In the genomic region with DNA sequence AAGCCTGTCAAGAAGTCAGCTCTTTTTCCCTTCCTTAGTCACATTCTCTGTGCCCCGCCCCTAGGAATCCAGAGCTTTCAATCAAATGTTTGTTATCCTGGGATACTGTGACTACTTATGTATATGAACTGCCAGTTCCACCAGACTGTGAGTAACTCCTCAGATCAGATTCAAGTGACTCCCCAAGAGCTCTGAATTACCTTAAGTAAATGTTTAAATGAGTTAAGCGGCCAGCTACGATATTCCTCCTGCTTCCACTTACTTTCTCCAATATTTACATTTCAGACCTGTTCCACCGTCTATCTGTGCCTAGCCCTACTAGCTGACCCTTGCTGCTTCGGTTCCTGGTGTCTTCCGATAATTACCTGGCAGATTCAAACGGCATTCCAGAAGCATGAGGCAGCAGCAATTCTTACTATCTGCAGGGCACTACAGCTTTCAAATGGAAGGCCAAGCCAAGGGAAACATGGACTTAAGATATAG, we compare ENCODE assay signal across 15 mouse cellular contexts. TPM values are rescaled to one million over a fixed set of nuclear protein-coding genes. Genes with fewer than 3 reads are reported as not detected.
A peak's percentile ranks its signal among the peaks of the same experiment; 100 is the strongest.
DNase-seq lines count a peak whose midpoint lies in the region; ATAC-seq and TF ChIP-seq lines count a peak whose summit lies in the region.
"Had no signal": no experiment of that assay in that cellular context is flagged by ENCODE, and none has a peak within 500 bp of the region (broad histone marks: within the 10 kb centered on the region; RNA-seq: fewer than 3 reads in every experiment).

No protein-coding gene starts in this region.

- no peaks in the 10 kb centered on the region for H3K27me3 ChIP-seq in embryonic facial prominence, embryonic 14.5 days (replicated peaks; ENCODE audit: control insufficient read depth, insufficient read depth, low read length)
- no peaks in the 10 kb centered on the region for H3K27me3 ChIP-seq in lung, postnatal 0 days (replicated peaks; ENCODE audit: insufficient read depth, low read length)
- no peaks in the 10 kb centered on the region for H3K27me3 ChIP-seq in hindbrain, postnatal 0 days (ENCODE audit: insufficient read depth, low read length)
- H3K27me3 ChIP-seq: embryonic facial prominence, embryonic 15.5 days; liver, embryonic 13.5 days had no signal

- H3K36me3 ChIP-seq in embryonic facial prominence, embryonic 14.5 days (ENCODE audit: control insufficient read depth, insufficient read depth, low read length) = no peaks in the 10 kb centered on the region
- 0 out of 2 replicates have a peak, but pooled peaks cover 1% of the 10 kb centered on the region for H3K36me3 ChIP-seq in lung, postnatal 0 days (ENCODE audit: insufficient read depth, low read length)
- no peaks in the 10 kb centered on the region for H3K36me3 ChIP-seq in hindbrain, postnatal 0 days (ENCODE audit: insufficient read depth, low read length)
- H3K36me3 ChIP-seq: embryonic facial prominence, embryonic 15.5 days; liver, embryonic 13.5 days had no signal

- TF ChIP-seq EP300 in lung, postnatal 0 days (IDR thresholded peaks at IDR 0.05) = peak; percentile 96

- no peak overlapping the region for H3K4me2 ChIP-seq in embryonic facial prominence, embryonic 14.5 days (ENCODE audit: low read depth, low read length)
- peak overlapping the region; percentile 27; the same call in 1 of the 2 replicates for H3K4me2 ChIP-seq in lung, postnatal 0 days (replicated peaks; ENCODE audit: low read depth, low read length)
- H3K4me2 ChIP-seq in hindbrain, postnatal 0 days (ENCODE audit: low read depth, low read length) = no peak overlapping the region
- H3K4me2 ChIP-seq: embryonic facial prominence, embryonic 15.5 days; liver, embryonic 13.5 days had no signal

- ATAC-seq in embryonic facial prominence, embryonic 14.5 days (ENCODE audit: low read depth) = peak; percentile 44; the same call in 1 of the 2 replicates
- peak; percentile 94 for ATAC-seq in lung, postnatal 0 days
- ATAC-seq in hindbrain, postnatal 0 days = no peak

- H3K9ac ChIP-seq in embryonic facial prominence, embryonic 14.5 days (ENCODE audit: low read depth, low read length) = no peak overlapping the region
- no peak overlapping the region for H3K9ac ChIP-seq in lung, postnatal 0 days (replicated peaks; ENCODE audit: low read depth)
- no peak overlapping the region for H3K9ac ChIP-seq in hindbrain, postnatal 0 days (replicated peaks; ENCODE audit: low read length)
- H3K9ac ChIP-seq: embryonic facial prominence, embryonic 15.5 days; liver, embryonic 13.5 days had no signal

- intact Hi-C loops in gastrocnemius, adult 2 months (cut with DNase I) = no loop called here
- intact Hi-C loops in gastrocnemius, postnatal 36 days (cut with DNase I) = no loop called here

- peak overlapping the region; percentile 73 for H3K27ac ChIP-seq in gastrocnemius, adult 2 months
- H3K27ac ChIP-seq in embryonic facial prominence, embryonic 14.5 days (replicated peaks; ENCODE audit: low read depth, low read length) = no peak overlapping the region
- H3K27ac ChIP-seq in lung, postnatal 0 days (ENCODE audit: low read length) = peak overlapping the region; percentile 71
- no peak overlapping the region for H3K27ac ChIP-seq in hindbrain, postnatal 0 days
- H3K27ac ChIP-seq: embryonic facial prominence, embryonic 15.5 days; left cerebral cortex, adult 2 months; liver, embryonic 13.5 days had no signal

- H3K4me3 ChIP-seq in gastrocnemius, adult 2 months = no peak overlapping the region
- H3K4me3 ChIP-seq in embryonic facial prominence, embryonic 14.5 days (ENCODE audit: low read depth, low read length) = no peak overlapping the region
- H3K4me3 ChIP-seq in lung, postnatal 0 days (ENCODE audit: low read depth, low read length) = no peak overlapping the region
- H3K4me3 ChIP-seq in hindbrain, postnatal 0 days (ENCODE audit: low read length) = no peak overlapping the region
- H3K4me3 ChIP-seq: embryonic facial prominence, embryonic 15.5 days; left cerebral cortex, adult 2 months; liver, embryonic 13.5 days had no signal

- no peak for DNase-seq in gastrocnemius, adult 2 months
- DNase-seq in gastrocnemius, postnatal 36 days = no peak
- DNase-seq in 3134 (ENCODE audit: extremely low read depth, insufficient read length, low spot score) = peak; percentile 37
- peak; percentile 31 for DNase-seq in embryonic facial prominence, embryonic 14.5 days (ENCODE audit: low spot score)
- peak; percentile 93 for DNase-seq in lung, postnatal 0 days (ENCODE audit: low spot score)
- DNase-seq in layer of hippocampus, adult 8-10 months (ENCODE audit: low spot score in 2 of 2) = no peak
- DNase-seq in layer of hippocampus, adult 11-12 months (ENCODE audit: low spot score) = no peak
- DNase-seq in hindbrain, postnatal 0 days (ENCODE audit: low spot score) = no peak
- DNase-seq: adrenal gland, adult 8-10 months; cerebellum, adult 11-12 months; kidney, postnatal 10 days; liver, embryonic 13.5 days; thymus, adult 2 months had no signal

- TF ChIP-seq CTCF in gastrocnemius, adult 2 months (IDR thresholded peaks at IDR 0.05) = no peak
- no peak for TF ChIP-seq CTCF in lung, postnatal 0 days (IDR thresholded peaks at IDR 0.05)
- TF ChIP-seq CTCF in hindbrain, postnatal 0 days (IDR thresholded peaks at IDR 0.05; ENCODE audit: low read depth) = no peak

- H3K4me1 ChIP-seq in embryonic facial prominence, embryonic 14.5 days (ENCODE audit: control insufficient read depth, insufficient read depth, low read length) = peaks cover 4% of the 10 kb centered on the region; the same call in 1 of the 2 replicates
- peaks cover 7% of the 10 kb centered on the region; the same call in 1 of the 2 replicates for H3K4me1 ChIP-seq in lung, postnatal 0 days (ENCODE audit: insufficient read depth, low read depth, low read length)
- no peaks in the 10 kb centered on the region for H3K4me1 ChIP-seq in hindbrain, postnatal 0 days (ENCODE audit: insufficient read depth, low read length)

- WGBS in embryonic facial prominence, embryonic 14.5 days = 31% methylated on average over 7 of the region's 7 CpGs
- WGBS in lung, postnatal 0 days = 24% methylated on average over 7 of the region's 7 CpGs
- 63% methylated on average over 7 of the region's 7 CpGs for WGBS in hindbrain, postnatal 0 days

- H3K9me3 ChIP-seq in embryonic facial prominence, embryonic 14.5 days (ENCODE audit: control insufficient read depth, low read length) = no peaks in the 10 kb centered on the region
- H3K9me3 ChIP-seq in lung, postnatal 0 days (ENCODE audit: low read length) = no peaks in the 10 kb centered on the region
- H3K9me3 ChIP-seq in hindbrain, postnatal 0 days (ENCODE audit: low read length) = no peaks in the 10 kb centered on the region
- H3K9me3 ChIP-seq: embryonic facial prominence, embryonic 15.5 days; liver, embryonic 13.5 days had no signal

RNA-seq across cellular contexts. Expression of a gene that starts 23.5 kb away (rescaled TPM):
- total RNA-seq in gastrocnemius, adult 2 months (2021) = 10 to 100 TPM; 32.8 to 34.9 TPM
- total RNA-seq in gastrocnemius, postnatal 36 days (2021) = 10 to 100 TPM; 25.1 to 25.9 TPM
- 11.4 and 11.7 TPM in 2 replicates for polyA plus RNA-seq in embryonic facial prominence, embryonic 14.5 days (2014; fragmentation: Nextera tagmentation; extraction: Ambion mirVana)
- polyA plus RNA-seq in lung, postnatal 0 days (2015; fragmentation: Nextera tagmentation; extraction: Ambion mirVana) = 10.0 and 10.3 TPM in 2 replicates
- 1 to 10 TPM; 7.0 to 9.7 (median 9.4) TPM for total RNA-seq in layer of hippocampus, adult 8-10 months (2022)
- total RNA-seq in hindbrain, postnatal 0 days (2014; rRNA removed) = 3.7 and 6.0 TPM in 2 replicates
- 2.5 and 2.7 TPM in 2 replicates for polyA plus RNA-seq in hindbrain, postnatal 0 days (2015; fragmentation: Nextera tagmentation; extraction: Ambion mirVana)

RNA-seq across cellular contexts. Expression of a gene that starts 33.1 kb away (rescaled TPM):
- total RNA-seq in gastrocnemius, adult 2 months (2021) = 10 to 100 TPM; 45.2 to 47.7 TPM
- 10 to 100 TPM; 41.3 to 42.5 TPM for total RNA-seq in gastrocnemius, postnatal 36 days (2021)
- polyA plus RNA-seq in embryonic facial prominence, embryonic 14.5 days (2014; fragmentation: Nextera tagmentation; extraction: Ambion mirVana) = 113 and 128 TPM in 2 replicates
- 61.7 and 64.5 TPM in 2 replicates for polyA plus RNA-seq in lung, postnatal 0 days (2015; fragmentation: Nextera tagmentation; extraction: Ambion mirVana)
- 100 to 1,000 TPM in 2 of 4 experiments, 10 to 100 TPM in 2; 96.6 to 114 (median 101) TPM for total RNA-seq in layer of hippocampus, adult 8-10 months (2022)
- total RNA-seq in hindbrain, postnatal 0 days (2014; rRNA removed) = 84.1 and 102 TPM in 2 replicates
- 100.0 and 101 TPM in 2 replicates for polyA plus RNA-seq in hindbrain, postnatal 0 days (2015; fragmentation: Nextera tagmentation; extraction: Ambion mirVana)

Comparison
In these comparisons a context has a peak if more than half of its experiments do, and no peak if none do; other contexts are left out.
1. DNase-seq: peak in 3134 (single experiment), embryonic facial prominence, embryonic 14.5 days (single experiment) and lung, postnatal 0 days (single experiment); none in gastrocnemius, adult 2 months (single experiment), gastrocnemius, postnatal 36 days (0 of 2), layer of hippocampus, adult 8-10 months (0 of 2), layer of hippocampus, adult 11-12 months (single experiment) and hindbrain, postnatal 0 days (single experiment).
2. H3K27ac ChIP-seq: peak in gastrocnemius, adult 2 months (single experiment) and lung, postnatal 0 days (single experiment); none in embryonic facial prominence, embryonic 14.5 days (single experiment) and hindbrain, postnatal 0 days (single experiment).